Mouse (Mus musculus): ENCODE measurements around the gene Ccdc148.

DNA sequence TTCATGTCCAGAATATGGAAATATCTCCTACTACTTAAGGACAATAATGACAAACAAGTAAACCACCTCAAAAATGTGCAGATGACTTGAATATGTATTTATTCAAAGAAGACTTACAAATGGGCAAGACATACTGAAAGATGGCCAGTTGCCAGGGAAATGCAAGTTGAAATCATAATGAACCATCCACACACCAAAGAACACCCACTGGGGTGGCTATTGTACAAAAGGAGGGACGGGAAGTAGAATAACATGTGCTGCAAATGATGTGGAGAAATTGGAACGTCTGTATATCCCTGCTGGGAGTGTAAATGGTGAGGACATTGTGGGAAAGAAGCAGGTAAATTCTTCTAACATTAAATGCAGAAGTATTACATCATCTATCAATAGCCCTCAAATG is 347.5 kb downstream of the Ccdc148 start:
- TF ChIP-seq POLR2A (IDR thresholded peaks at IDR 0.05; ENCODE audit: borderline replicate concordance, low read depth, low read length) (no peak), CTCF (IDR thresholded peaks at IDR 0.05; ENCODE audit: low read depth, low read length) (no peak)
